Mouse (Mus musculus): Measurements from ENCODE around the gene Ubap2. TPM values are rescaled to one million over a fixed set of nuclear protein-coding genes. Genes with fewer than 3 reads are reported as not detected.

Gene Ubap2
- polyA plus RNA-seq, 1 experiment from 2014 or later: 95.6 TPM

Other genes starting within 250 kb of the Ubap2 start
- gene Aqp7, start 227.0 kb downstream of the Ubap2 start, polyA plus RNA-seq (2016; fragmentation: Nextera tagmentation; extraction: Ambion mirVana): 0.06 and 0.24 TPM in 2 replicates
- gene Aqp3, start 177.0 kb downstream of the Ubap2 start, polyA plus RNA-seq (2016; fragmentation: Nextera tagmentation; extraction: Ambion mirVana): 3.9 and 4.4 TPM in 2 replicates
- 39.1 and 39.7 TPM in 2 replicates for gene Nol6, start 150.7 kb downstream of the Ubap2 start, polyA plus RNA-seq (2016; fragmentation: Nextera tagmentation; extraction: Ambion mirVana)
- 85.5 and 96.1 TPM in 2 replicates for gene Ube2r2, start 139.4 kb downstream of the Ubap2 start, polyA plus RNA-seq (2016; fragmentation: Nextera tagmentation; extraction: Ambion mirVana)
- 55.0 and 59.5 TPM in 2 replicates for gene Dcaf12, start 39.7 kb upstream of the Ubap2 start, polyA plus RNA-seq (2016; fragmentation: Nextera tagmentation; extraction: Ambion mirVana)
- 58.6 and 59.4 TPM in 2 replicates for gene Ubap1, start 73.9 kb upstream of the Ubap2 start, polyA plus RNA-seq (2016; fragmentation: Nextera tagmentation; extraction: Ambion mirVana)
- gene Kif24, start 189.7 kb upstream of the Ubap2 start, polyA plus RNA-seq (2016; fragmentation: Nextera tagmentation; extraction: Ambion mirVana): 14.1 and 14.5 TPM in 2 replicates
- gene Nudt2, start 190.0 kb upstream of the Ubap2 start, polyA plus RNA-seq (2016; fragmentation: Nextera tagmentation; extraction: Ambion mirVana): 54.3 and 56.9 TPM in 2 replicates
- 3.4 and 5.2 TPM in 2 replicates for gene AI464131, start 227.9 kb upstream of the Ubap2 start, polyA plus RNA-seq (2016; fragmentation: Nextera tagmentation; extraction: Ambion mirVana)
- 4.3 and 7.3 TPM in 2 replicates for gene 1110017D15Rik, start 242.2 kb upstream of the Ubap2 start, polyA plus RNA-seq (2016; fragmentation: Nextera tagmentation; extraction: Ambion mirVana)

Data from limb, embryonic 10.5 days (tissue).